Mouse (Mus musculus): ENCODE data around the gene Olfr622.

DNA sequence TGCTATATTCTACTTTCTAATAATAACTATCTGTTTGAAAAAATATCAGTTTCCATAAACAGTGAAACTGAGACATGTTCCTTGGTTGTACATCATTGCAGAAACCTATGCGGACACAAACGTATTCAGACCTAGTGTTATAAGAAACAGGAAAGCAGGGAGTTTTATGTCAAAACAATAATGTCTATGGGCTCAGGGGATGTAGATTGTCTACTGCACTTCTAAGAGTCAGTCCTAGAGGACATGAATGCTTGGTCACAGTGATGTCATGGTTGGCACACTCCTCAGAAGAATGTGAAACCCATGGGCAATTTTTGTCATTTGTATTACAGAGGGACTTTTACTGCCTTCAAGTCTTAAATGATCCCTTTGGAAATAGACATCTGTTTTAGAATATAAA, 28.6 kb upstream of the Olfr622 start, which contains the start of gene Olfr624:
- TF ChIP-seq CTCF (IDR thresholded peaks at IDR 0.05; ENCODE audit: low read depth) (no peak), EP300 (IDR thresholded peaks at IDR 0.05; ENCODE audit: low read depth) (no peak)
